8 mouse cellular contexts compared by ENCODE assay signal in the genomic region with DNA sequence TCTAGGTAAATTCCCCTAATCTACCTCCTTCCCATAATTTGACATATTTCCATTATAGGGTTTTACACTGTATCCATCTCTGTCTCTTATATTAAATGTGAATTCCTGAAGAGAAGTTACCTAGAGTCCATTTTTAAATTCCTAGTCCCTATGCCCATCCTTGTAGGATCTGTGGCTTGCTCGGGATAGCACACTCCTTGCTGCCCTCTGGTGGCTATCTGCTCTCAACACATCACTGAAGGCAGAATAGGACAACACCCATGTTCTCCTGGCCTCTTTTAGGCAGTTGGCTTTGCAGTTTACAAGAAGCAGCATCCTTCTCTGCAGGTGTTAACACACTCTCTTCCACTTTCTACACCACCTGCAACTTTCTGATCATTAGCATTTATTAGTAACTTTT. TPM values are rescaled to one million over a fixed set of nuclear protein-coding genes. Genes with fewer than 3 reads are reported as not detected.
DNase-seq lines count a peak whose midpoint lies in the region; ATAC-seq and TF ChIP-seq lines count a peak whose summit lies in the region.

No protein-coding gene starts in this region.

- TF ChIP-seq POLR2A in testis, adult 2 months (IDR thresholded peaks at IDR 0.05; ENCODE audit: control insufficient read depth, low read depth, low read length): no peak

- intact Hi-C loops in heart, postnatal 10 days (cut with DNase I): loop anchor here (2.0 kb wide), 1 partner anchor 762 kb away; no protein-coding TSS in a partner anchor

- H3K4me1 ChIP-seq in heart, embryonic 10.5 days: peaks cover 7% of the 10 kb centered on the region
- peaks cover 5% of the 10 kb centered on the region for H3K4me1 ChIP-seq in testis, adult 2 months (ENCODE audit: control insufficient read depth, insufficient read depth, low read length)
- H3K4me1 ChIP-seq in lung, embryonic 14.5 days (ENCODE audit: insufficient read depth): peaks cover 1% of the 10 kb centered on the region; the same call in 1 of the 2 replicates

- peak; percentile 66; the same call in 1 of the 2 replicates for TF ChIP-seq CTCF in testis, adult 2 months (IDR thresholded peaks at IDR 0.05; ENCODE audit: control insufficient read depth, insufficient read depth, insufficient replicate concordance, low read depth, low read length)
- peak; percentile 82 for TF ChIP-seq CTCF in lung, embryonic 14.5 days (IDR thresholded peaks at IDR 0.05; ENCODE audit: low read depth)

- H3K9ac ChIP-seq in lung, embryonic 14.5 days: no peak overlapping the region

- H3K27ac ChIP-seq in heart, embryonic 10.5 days: no peak overlapping the region
- H3K27ac ChIP-seq in testis, adult 2 months (ENCODE audit: control insufficient read depth, insufficient read depth, low read depth, low read length): no peak overlapping the region
- H3K27ac ChIP-seq in lung, embryonic 14.5 days (ENCODE audit: low read depth): no peak overlapping the region

- H3K9me3 ChIP-seq in heart, embryonic 10.5 days: no peaks in the 10 kb centered on the region
- H3K9me3 ChIP-seq in lung, embryonic 14.5 days (ENCODE audit: low read depth, low read length): no peaks in the 10 kb centered on the region

- DNase-seq in heart, adult 11 months: peak; percentile 70
- no peak for DNase-seq in heart, embryonic 10.5 days (ENCODE audit: low spot score)
- no peak for DNase-seq in testis, postnatal 14 days (ENCODE audit: low spot score)
- peak; percentile 63 for DNase-seq in cerebellum, adult 9-11 months
- DNase-seq in heart, postnatal 10 days: peak; percentile 48 to 74
- peak; percentile 78 for DNase-seq in lung, embryonic 14.5 days
- peak; percentile 57 for DNase-seq in thymus, postnatal 4 days

- WGBS in heart, embryonic 10.5 days: 3% methylated on average over 1 of the region's 1 CpGs
- 3% methylated on average over 1 of the region's 1 CpGs for WGBS in lung, embryonic 14.5 days

- ATAC-seq in lung, embryonic 14.5 days (ENCODE audit: insufficient read depth): no peak

- no peak overlapping the region for H3K4me3 ChIP-seq in heart, embryonic 10.5 days
- no peak overlapping the region for H3K4me3 ChIP-seq in testis, adult 2 months (ENCODE audit: control insufficient read depth, low read depth, low read length)
- no peak overlapping the region for H3K4me3 ChIP-seq in lung, embryonic 14.5 days (ENCODE audit: low read depth, low read length)

- no peak overlapping the region for H3K4me2 ChIP-seq in lung, embryonic 14.5 days

- no peaks in the 10 kb centered on the region for H3K36me3 ChIP-seq in heart, embryonic 10.5 days
- H3K36me3 ChIP-seq in testis, adult 2 months (ENCODE audit: control insufficient read depth, insufficient read depth, low read length): no peaks in the 10 kb centered on the region
- no peaks in the 10 kb centered on the region for H3K36me3 ChIP-seq in lung, embryonic 14.5 days (ENCODE audit: insufficient read depth)

- peaks cover 8% of the 10 kb centered on the region; the same call in 1 of the 2 replicates for H3K27me3 ChIP-seq in heart, embryonic 10.5 days (ENCODE audit: insufficient read depth, poor library complexity, severe bottlenecking)
- no peaks in the 10 kb centered on the region for H3K27me3 ChIP-seq in testis, adult 2 months (ENCODE audit: control insufficient read depth, insufficient read depth, low read length)
- H3K27me3 ChIP-seq in lung, embryonic 14.5 days (ENCODE audit: insufficient read depth, low read length): no peaks in the 10 kb centered on the region

RNA-seq across cellular contexts. Expression of gene Snx19, which starts 4.0 kb away (rescaled TPM):
- 18.1 and 20.2 TPM in 2 replicates for polyA plus RNA-seq in heart, embryonic 10.5 days (2016; fragmentation: Nextera tagmentation; extraction: Ambion mirVana)
- polyA plus RNA-seq in testis, adult 2 months (2012; rRNA removed): 12.8 and 13.8 TPM in 2 replicates
- total RNA-seq in heart, postnatal 10 days (2021): 10 to 100 TPM; 26.0 to 30.5 TPM
- polyA plus RNA-seq in lung, embryonic 14.5 days (2014; fragmentation: Nextera tagmentation; extraction: Ambion mirVana): 21.1 and 23.0 TPM in 2 replicates

Comparison
In these comparisons a context has a peak if more than half of its experiments do, and no peak if none do; other contexts are left out.
1. DNase-seq: peak in heart, adult 11 months (single experiment), cerebellum, adult 9-11 months (single experiment), heart, postnatal 10 days (2 of 2), lung, embryonic 14.5 days (single experiment) and thymus, postnatal 4 days (single experiment); none in heart, embryonic 10.5 days (single experiment) and testis, postnatal 14 days (single experiment).